Mouse (Mus musculus): Measurements from ENCODE around the gene Tmem132e. TPM values are rescaled to one million over a fixed set of nuclear protein-coding genes. Genes with fewer than 3 reads are reported as not detected.

Gene Tmem132e
- polyA plus RNA-seq, 1 experiment from 2014 or later = 0.15 TPM

DNA sequence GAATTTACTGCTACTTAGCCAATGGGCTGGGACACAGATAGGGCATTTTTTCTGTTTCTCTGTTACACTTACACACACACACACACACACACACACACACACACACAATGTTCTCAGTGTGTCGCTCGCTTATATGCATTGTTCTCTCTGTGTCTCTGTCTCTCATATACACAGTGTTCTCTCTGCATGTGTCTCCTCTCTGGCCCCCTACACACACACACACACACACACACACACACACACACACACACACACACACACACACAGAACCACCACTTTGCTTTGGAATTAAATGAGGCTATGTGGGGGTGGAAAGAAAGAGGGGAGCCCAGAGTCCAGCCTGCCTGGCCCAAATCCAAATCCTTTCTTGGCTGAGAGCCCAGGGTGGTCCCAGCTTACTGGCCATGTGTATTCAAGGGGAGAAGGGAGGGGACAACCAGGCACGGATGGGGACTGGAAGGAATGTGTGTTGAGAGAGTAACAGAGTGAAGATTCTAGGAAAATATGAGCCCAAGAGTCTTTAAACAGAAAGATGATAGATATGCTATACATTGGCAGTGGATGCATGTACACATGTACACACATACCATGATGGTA, 8.0 kb upstream of the Tmem132e start:
- Histone ChIP-seq H3K9me3 (ENCODE audit: control insufficient read depth, low read length) (no peaks in the 10 kb centered on the region), H3K4me2 (ENCODE audit: low read length) (no peak overlapping the region), H3K36me3 (ENCODE audit: control insufficient read depth, insufficient read depth, low read length) (no peaks in the 10 kb centered on the region), H3K4me1 (ENCODE audit: control insufficient read depth in 2 of 2, insufficient read depth in 2 of 2, low read length in 2 of 2) (0 out of 4 replicates have a peak, but pooled peaks cover 0 to 2% of the 10 kb centered on the region in 2 experiments), H3K27me3 (ENCODE audit: control insufficient read depth, insufficient read depth, low read length) (peaks cover 35% of the 10 kb centered on the region), H3K27ac (replicated peaks in 1 of 2; ENCODE audit: control insufficient read depth in 1 of 2, insufficient read depth in 1 of 2, low read depth in 2 of 2, low read length in 2 of 2) (no peak overlapping the region), H3K9ac (ENCODE audit: low read length) (no peak overlapping the region), H3K4me3 (ENCODE audit: control insufficient read depth in 1 of 2, insufficient read depth in 1 of 2, low read depth in 1 of 2, low read length in 2 of 2) (no peak overlapping the region)
- no peak for ATAC-seq (ENCODE audit: insufficient number of reproducible peaks, insufficient read depth, low FRiP score, low read depth)
- WGBS = 54% methylated on average over 3 of the region's 3 CpGs

GRCm38 (mm10) chr11:82386970-82387540, 1.6 kb upstream of the Tmem132e start:
- WGBS = under 1% methylated on average over 42 of the region's 51 CpGs
- H3K27ac ChIP-seq (replicated peaks in 1 of 2; ENCODE audit: control insufficient read depth in 1 of 2, insufficient read depth in 1 of 2, low read depth in 2 of 2, low read length in 2 of 2) = no peak overlapping the region

GRCm38 (mm10) chr11:82387711-82388341, 874 bp upstream of the Tmem132e start:
- 0 out of 2 replicates have a peak overlapping the region, but pooled peaks have one; percentile 54 for H3K9ac ChIP-seq (ENCODE audit: low read length)
- H3K9me3 ChIP-seq (ENCODE audit: control insufficient read depth, low read length) = no peaks in the 10 kb centered on the region
- peak overlapping the region; percentile 90 for H3K4me2 ChIP-seq (ENCODE audit: low read length)
- WGBS = 1% methylated on average over 47 of the region's 47 CpGs
- H3K36me3 ChIP-seq (ENCODE audit: control insufficient read depth, insufficient read depth, low read length) = no peaks in the 10 kb centered on the region
- peaks cover 4 to 25% of the 10 kb centered on the region in 2 experiments; a peak in 3 of 4 replicates for H3K4me1 ChIP-seq (ENCODE audit: control insufficient read depth in 2 of 2, insufficient read depth in 2 of 2, low read length in 2 of 2)
- peaks cover 97% of the 10 kb centered on the region for H3K27me3 ChIP-seq (ENCODE audit: control insufficient read depth, insufficient read depth, low read length)
- H3K4me3 ChIP-seq (ENCODE audit: control insufficient read depth in 1 of 2, insufficient read depth in 1 of 2, low read depth in 1 of 2, low read length in 2 of 2) = peak overlapping the region; percentile 47
- no peak overlapping the region for H3K27ac ChIP-seq (replicated peaks in 1 of 2; ENCODE audit: control insufficient read depth in 1 of 2, insufficient read depth in 1 of 2, low read depth in 2 of 2, low read length in 2 of 2)
- ATAC-seq (ENCODE audit: insufficient number of reproducible peaks, insufficient read depth, low FRiP score, low read depth) = no peak

More at GRCm38 (mm10) chr11:82386970-82387540, 1.6 kb upstream of the Tmem132e start:
- H3K9me3 ChIP-seq (ENCODE audit: control insufficient read depth, low read length) = no peaks in the 10 kb centered on the region
- ATAC-seq (ENCODE audit: insufficient number of reproducible peaks, insufficient read depth, low FRiP score, low read depth) = peak; percentile 22; the same call in 1 of the 2 replicates
- H3K4me3 ChIP-seq (ENCODE audit: control insufficient read depth in 1 of 2, insufficient read depth in 1 of 2, low read depth in 1 of 2, low read length in 2 of 2) = peak overlapping the region; percentile 47
- H3K4me1 ChIP-seq (ENCODE audit: control insufficient read depth in 2 of 2, insufficient read depth in 2 of 2, low read length in 2 of 2) = peaks cover 4 to 25% of the 10 kb centered on the region in 2 experiments; a peak in 3 of 4 replicates
- H3K4me2 ChIP-seq (ENCODE audit: low read length) = peak overlapping the region; percentile 90
- no peaks in the 10 kb centered on the region for H3K36me3 ChIP-seq (ENCODE audit: control insufficient read depth, insufficient read depth, low read length)
- H3K27me3 ChIP-seq (ENCODE audit: control insufficient read depth, insufficient read depth, low read length) = peaks cover 95% of the 10 kb centered on the region
- H3K9ac ChIP-seq (ENCODE audit: low read length) = no peak overlapping the region

GRCm38 (mm10) chr11:82389396-82390291, 944 bp downstream of the Tmem132e start:
- ATAC-seq (ENCODE audit: insufficient number of reproducible peaks, insufficient read depth, low FRiP score, low read depth) = no peak
- H3K27ac ChIP-seq (replicated peaks in 1 of 2; ENCODE audit: control insufficient read depth in 1 of 2, insufficient read depth in 1 of 2, low read depth in 2 of 2, low read length in 2 of 2) = no peak overlapping the region

DNA sequence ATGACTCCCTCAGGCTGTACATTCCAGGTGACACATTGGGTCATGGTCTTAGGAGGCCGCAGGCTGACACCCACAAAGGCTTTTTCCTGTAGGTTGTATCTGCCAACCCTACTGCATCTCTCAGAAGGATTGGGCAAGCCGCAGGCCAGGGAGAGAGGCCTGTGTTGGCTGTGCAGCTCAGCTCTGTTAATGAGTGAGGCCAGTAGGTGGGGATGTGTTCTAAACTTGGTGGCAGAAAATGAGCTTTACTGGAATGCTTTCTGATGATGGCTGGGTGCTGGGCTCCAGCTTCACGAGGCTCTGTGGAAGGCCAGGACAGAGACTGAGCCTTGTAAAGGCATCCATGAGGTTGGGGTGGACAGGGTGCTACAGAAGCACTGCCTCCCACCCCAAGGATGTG, 3.6 kb downstream of the Tmem132e start:
- Histone ChIP-seq H3K4me1 (ENCODE audit: control insufficient read depth in 2 of 2, insufficient read depth in 2 of 2, low read length in 2 of 2) (peaks cover 4 to 18% of the 10 kb centered on the region in 2 experiments; a peak in 3 of 4 replicates), H3K4me3 (ENCODE audit: control insufficient read depth in 1 of 2, insufficient read depth in 1 of 2, low read depth in 1 of 2, low read length in 2 of 2) (no peak overlapping the region), H3K4me2 (ENCODE audit: low read length) (no peak overlapping the region), H3K9ac (ENCODE audit: low read length) (no peak overlapping the region), H3K27me3 (ENCODE audit: control insufficient read depth, insufficient read depth, low read length) (peaks cover 70% of the 10 kb centered on the region), H3K36me3 (ENCODE audit: control insufficient read depth, insufficient read depth, low read length) (no peaks in the 10 kb centered on the region), H3K9me3 (ENCODE audit: control insufficient read depth, low read length) (no peaks in the 10 kb centered on the region), H3K27ac (replicated peaks in 1 of 2; ENCODE audit: control insufficient read depth in 1 of 2, insufficient read depth in 1 of 2, low read depth in 2 of 2, low read length in 2 of 2) (no peak overlapping the region)
- WGBS = 48% methylated on average over 3 of the region's 3 CpGs
- ATAC-seq (ENCODE audit: insufficient number of reproducible peaks, insufficient read depth, low FRiP score, low read depth) = no peak

More at GRCm38 (mm10) chr11:82389396-82390291, 944 bp downstream of the Tmem132e start:
- Histone ChIP-seq H3K36me3 (ENCODE audit: control insufficient read depth, insufficient read depth, low read length) (no peaks in the 10 kb centered on the region), H3K9ac (ENCODE audit: low read length) (peak overlapping the region; percentile 54; the same call in 1 of the 2 replicates), H3K4me2 (ENCODE audit: low read length) (peak overlapping the region; percentile 90), H3K27me3 (ENCODE audit: control insufficient read depth, insufficient read depth, low read length) (peaks cover 90% of the 10 kb centered on the region), H3K4me1 (ENCODE audit: control insufficient read depth in 2 of 2, insufficient read depth in 2 of 2, low read length in 2 of 2) (peaks cover 4 to 25% of the 10 kb centered on the region in 2 experiments; a peak in 3 of 4 replicates), H3K4me3 (ENCODE audit: control insufficient read depth in 1 of 2, insufficient read depth in 1 of 2, low read depth in 1 of 2, low read length in 2 of 2) (peak overlapping the region; percentile 47), H3K9me3 (ENCODE audit: control insufficient read depth, low read length) (no peaks in the 10 kb centered on the region)
- 2% methylated on average over 63 of the region's 69 CpGs for WGBS

DNA sequence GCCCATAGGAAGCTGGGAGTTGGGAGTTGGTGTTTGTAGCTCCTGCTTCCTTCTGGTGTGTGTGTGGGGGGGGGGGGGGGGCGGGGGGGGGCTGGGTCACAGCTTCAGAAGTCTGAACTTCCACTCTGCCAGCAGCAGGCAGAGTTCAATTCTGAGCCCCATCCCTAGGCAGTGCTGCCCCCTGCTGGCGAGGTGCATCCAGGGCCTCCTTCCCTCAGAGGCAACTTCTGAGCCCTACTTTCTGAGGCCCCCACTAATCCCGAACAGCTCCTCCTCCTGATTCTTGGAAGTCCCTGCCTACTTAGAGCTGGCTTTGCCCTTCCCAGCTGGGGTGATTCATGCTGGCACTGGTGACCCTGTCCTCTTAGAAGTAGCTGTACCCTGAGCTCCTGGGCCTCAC, 10.9 kb downstream of the Tmem132e start:
- Histone ChIP-seq H3K27ac (replicated peaks in 1 of 2; ENCODE audit: control insufficient read depth in 1 of 2, insufficient read depth in 1 of 2, low read depth in 2 of 2, low read length in 2 of 2) (no peak overlapping the region), H3K9me3 (ENCODE audit: control insufficient read depth, low read length) (no peaks in the 10 kb centered on the region), H3K27me3 (ENCODE audit: control insufficient read depth, insufficient read depth, low read length) (peaks cover 7% of the 10 kb centered on the region; the same call in 1 of the 2 replicates), H3K9ac (ENCODE audit: low read length) (no peak overlapping the region), H3K4me1 (ENCODE audit: control insufficient read depth in 2 of 2, insufficient read depth in 2 of 2, low read length in 2 of 2) (no peaks in the 10 kb centered on the region), H3K4me3 (ENCODE audit: control insufficient read depth in 1 of 2, insufficient read depth in 1 of 2, low read depth in 1 of 2, low read length in 2 of 2) (no peak overlapping the region), H3K36me3 (ENCODE audit: control insufficient read depth, insufficient read depth, low read length) (no peaks in the 10 kb centered on the region), H3K4me2 (ENCODE audit: low read length) (no peak overlapping the region)
- WGBS = 20% methylated on average over 3 of the region's 3 CpGs
- ATAC-seq (ENCODE audit: insufficient number of reproducible peaks, insufficient read depth, low FRiP score, low read depth) = no peak

GRCm38 (mm10) chr11:82405641-82406040, 16.9 kb downstream of the Tmem132e start:
- Histone ChIP-seq H3K4me3 (ENCODE audit: control insufficient read depth in 1 of 2, insufficient read depth in 1 of 2, low read depth in 1 of 2, low read length in 2 of 2) (no peak overlapping the region), H3K9ac (ENCODE audit: low read length) (no peak overlapping the region), H3K36me3 (ENCODE audit: control insufficient read depth, insufficient read depth, low read length) (no peaks in the 10 kb centered on the region), H3K9me3 (ENCODE audit: control insufficient read depth, low read length) (no peaks in the 10 kb centered on the region), H3K4me1 (ENCODE audit: control insufficient read depth in 2 of 2, insufficient read depth in 2 of 2, low read length in 2 of 2) (no peaks in the 10 kb centered on the region), H3K27me3 (ENCODE audit: control insufficient read depth, insufficient read depth, low read length) (no peaks in the 10 kb centered on the region), H3K27ac (replicated peaks in 1 of 2; ENCODE audit: control insufficient read depth in 1 of 2, insufficient read depth in 1 of 2, low read depth in 2 of 2, low read length in 2 of 2) (no peak overlapping the region), H3K4me2 (ENCODE audit: low read length) (no peak overlapping the region)
- ATAC-seq (ENCODE audit: insufficient number of reproducible peaks, insufficient read depth, low FRiP score, low read depth) = no peak
- WGBS = 46% methylated on average over 3 of the region's 3 CpGs

Measured in heart, embryonic 14.5 days (tissue).